In the genomic region with DNA sequence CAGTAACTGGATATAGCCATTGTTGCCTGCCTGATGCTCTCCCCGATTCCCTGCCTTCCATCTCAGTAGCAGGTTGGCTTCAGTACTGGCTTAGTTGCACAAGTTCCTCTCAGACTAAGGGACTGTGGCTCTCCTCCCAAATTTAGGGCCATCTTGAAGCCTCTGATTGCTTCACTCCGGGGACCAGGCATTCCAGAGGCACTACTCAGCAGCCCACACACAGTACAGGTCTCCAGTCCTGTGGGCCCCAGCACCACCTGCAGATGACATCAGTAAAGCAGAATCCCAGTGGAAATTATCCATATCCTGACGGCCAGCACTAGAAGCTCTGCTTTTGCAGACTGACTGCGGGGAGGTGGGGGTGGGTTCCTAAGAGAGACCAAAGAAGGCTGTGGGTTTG, we compare ENCODE assay signal across 18 mouse cellular contexts. TPM values are rescaled to one million over a fixed set of nuclear protein-coding genes. Genes with fewer than 3 reads are reported as not detected.
DNase-seq lines count a peak whose midpoint lies in the region; ATAC-seq and TF ChIP-seq lines count a peak whose summit lies in the region.
"Had no signal": no experiment of that assay in that cellular context is flagged by ENCODE, and none has a peak within 500 bp of the region (broad histone marks: within the 10 kb centered on the region; RNA-seq: fewer than 3 reads in every experiment).

No protein-coding gene starts in this region.

- peak overlapping the region; percentile 5; the same call in 1 of the 2 replicates for H3K27ac ChIP-seq in embryonic fibroblast, embryonic 13.5 days (ENCODE audit: insufficient read depth, low read length)
- no peak overlapping the region for H3K27ac ChIP-seq in kidney, adult 2 months (ENCODE audit: insufficient read depth, low read depth, low read length)
- H3K27ac ChIP-seq: embryonic facial prominence, embryonic 12.5 days; stomach, postnatal 0 days had no signal

- WGBS in kidney, adult 2 months, result 86% methylated on average over 4 of the region's 4 CpGs

- peaks cover 28% of the 10 kb centered on the region for H3K4me1 ChIP-seq in embryonic fibroblast, embryonic 13.5 days (ENCODE audit: control insufficient read depth, insufficient read depth, low read length)
- H3K4me1 ChIP-seq in kidney, adult 2 months (ENCODE audit: control insufficient read depth, insufficient read depth, low read length), result peaks cover 16% of the 10 kb centered on the region; the same call in 1 of the 2 replicates
- H3K4me1 ChIP-seq: embryonic facial prominence, embryonic 12.5 days had no signal

- H3K27me3 ChIP-seq in kidney, adult 2 months (replicated peaks; ENCODE audit: control insufficient read depth, insufficient read depth, low read length), result no peaks in the 10 kb centered on the region
- H3K27me3 ChIP-seq: embryonic facial prominence, embryonic 12.5 days had no signal

- no peak for TF ChIP-seq POLR2A in embryonic fibroblast, embryonic 13.5 days (IDR thresholded peaks at IDR 0.05; ENCODE audit: low read depth, low read length)
- TF ChIP-seq POLR2A in kidney, adult 2 months (IDR thresholded peaks at IDR 0.05; ENCODE audit: low read depth, low read length), result no peak

- peak; percentile 29 for ATAC-seq in megakaryocyte progenitor cell, adult 5-6 weeks (replicated peaks; ENCODE audit: poor library complexity)

- no peak overlapping the region for H3K4me3 ChIP-seq in embryonic fibroblast, embryonic 13.5 days (ENCODE audit: insufficient read depth, low read length)
- no peak overlapping the region for H3K4me3 ChIP-seq in kidney, adult 2 months (ENCODE audit: insufficient read depth, low read depth, low read length)
- H3K4me3 ChIP-seq: embryonic facial prominence, embryonic 12.5 days had no signal

- peak; percentile 76 for DNase-seq in gastrocnemius, adult 18-20 months (ENCODE audit: low spot score)
- DNase-seq in gastrocnemius, postnatal 10 days, result no peak
- peak; percentile 12 for DNase-seq in lung, postnatal 14 days
- DNase-seq in lung, postnatal 25 days (ENCODE audit: low spot score), result no peak
- no peak for DNase-seq in adrenal gland, postnatal 25 days
- no peak for DNase-seq in kidney, adult 2 months
- DNase-seq: cerebellum, adult 11 months; kidney, adult 9 months; kidney, postnatal 4 days; left cerebral cortex, postnatal 4 days; thymus, postnatal 25 days had no signal

- H3K36me3 ChIP-seq in kidney, adult 2 months (ENCODE audit: control insufficient read depth, insufficient read depth, low read length), result no peaks in the 10 kb centered on the region; the same call in 1 of the 2 replicates

- no peak for TF ChIP-seq CTCF in embryonic fibroblast, embryonic 13.5 days (IDR thresholded peaks at IDR 0.05; ENCODE audit: borderline replicate concordance, insufficient read depth, low read length)
- TF ChIP-seq CTCF in kidney, adult 2 months (conservative IDR thresholded peaks at IDR 0.05; ENCODE audit: insufficient read depth, insufficient read length, low read depth, low read length), result no peak

RNA-seq across cellular contexts. Expression of gene Angptl7, which starts 10.4 kb away (rescaled TPM):
- 10 to 100 TPM in 1 of 2 experiments, 1 to 10 TPM in 1; 9.3 to 24.6 TPM for total RNA-seq in gastrocnemius, adult 18-20 months (2021)
- 10 to 100 TPM in 1 of 2 experiments, 1 to 10 TPM in 1; 3.8 to 24.4 TPM for total RNA-seq in gastrocnemius, postnatal 10 days (2021)
- polyA plus RNA-seq in embryonic fibroblast, embryonic 13.5 days (2011; ENCODE audit: insufficient read length, low read depth, missing spikeins), result 2.3 and 3.2 TPM in 2 replicates
- total RNA-seq in megakaryocyte progenitor cell, adult 5-6 weeks (2015), result not detected in 2 replicates
- not detected in 2 replicates for total RNA-seq in megakaryocyte progenitor cell, adult 5-6 weeks (2017)
- 0.52 and 1.3 TPM in 2 replicates for total RNA-seq in adrenal gland, postnatal 25 days (2021)
- polyA plus RNA-seq in kidney, adult 2 months (2012; rRNA removed), result 27.3 and 30.0 TPM in 2 replicates
- total RNA-seq: megakaryocyte-erythroid progenitor cell, adult 5-6 weeks; monocyte, adult 5-6 weeks; neutrophil, adult 5-6 weeks had no signal

RNA-seq across cellular contexts. Expression of gene Exosc10, which starts 47.5 kb away (rescaled TPM):
- total RNA-seq in gastrocnemius, adult 18-20 months (2021), result 10 to 100 TPM; 19.6 to 20.4 TPM
- total RNA-seq in gastrocnemius, postnatal 10 days (2021), result 10 to 100 TPM; 27.0 to 32.7 TPM
- polyA plus RNA-seq in embryonic fibroblast, embryonic 13.5 days (2011; ENCODE audit: insufficient read length, low read depth, missing spikeins), result 50.4 and 50.7 TPM in 2 replicates
- 63.6 and 70.4 TPM in 2 replicates for total RNA-seq in megakaryocyte progenitor cell, adult 5-6 weeks (2015)
- total RNA-seq in megakaryocyte progenitor cell, adult 5-6 weeks (2017), result 57.9 and 59.4 TPM in 2 replicates
- total RNA-seq in adrenal gland, postnatal 25 days (2021), result 54.7 and 55.2 TPM in 2 replicates
- polyA plus RNA-seq in kidney, adult 2 months (2012; rRNA removed), result 21.8 TPM in 2 replicates

Comparison
In these comparisons a context has a peak if more than half of its experiments do, and no peak if none do; other contexts are left out.
1. DNase-seq: peak in gastrocnemius, adult 18-20 months (single experiment) and lung, postnatal 14 days (single experiment); none in gastrocnemius, postnatal 10 days (single experiment), lung, postnatal 25 days (single experiment), adrenal gland, postnatal 25 days (single experiment) and kidney, adult 2 months (single experiment).